Mouse (Mus musculus): ENCODE results near the gene Rrp7a.

Gene Rrp7a

GRCm38 (mm10) chr15:83071752-83072151 is 50.8 kb downstream of the Rrp7a start:
- no peak for ATAC-seq (ENCODE audit: insufficient number of reproducible peaks, low FRiP score, low TSS enrichment)

- no peak for ATAC-seq (ENCODE audit: insufficient number of reproducible peaks, low FRiP score, low TSS enrichment)
These were observed 51.7 kb downstream of the Rrp7a start for GRCm38 (mm10) chr15:83070942-83071341.

GRCm38 (mm10) chr15:83068270-83068669 is 54.3 kb downstream of the Rrp7a start:
- no peak for ATAC-seq (ENCODE audit: insufficient number of reproducible peaks, low FRiP score, low TSS enrichment)

GRCm38 (mm10) chr15:83065543-83065942 is 57.1 kb downstream of the Rrp7a start:
- ATAC-seq (ENCODE audit: insufficient number of reproducible peaks, low FRiP score, low TSS enrichment), result no peak

Measured in cerebellum, adult (tissue).